Mouse (Mus musculus) c-Kit-positive CD71-positive TER-119-negative erythroid progenitor cells, embryonic 14.5 days (primary cell): ENCODE results near the gene Xpo5.

Source experiments
- DNase-seq: peaks from one replicate; pipeline ENCODE4 v3.0.0-alpha.2; 2013; ENCODE audit warnings: low read depth

Xpo5 gene

GRCm38 (mm10) chr17:46203078-46203477 lies 496 bp downstream of the Xpo5 start:
- no peak for DNase-seq

GRCm38 (mm10) chr17:46206676-46207075 lies 4.1 kb downstream of the Xpo5 start:
- DNase-seq: no peak

GRCm38 (mm10) chr17:46210550-46210949 lies 8.0 kb downstream of the Xpo5 start:
- no peak for DNase-seq

- DNase-seq: no peak
These were observed 19.0 kb downstream of the Xpo5 start for GRCm38 (mm10) chr17:46221601-46222000.

- DNase-seq: no peak
These were observed 25.0 kb downstream of the Xpo5 start for GRCm38 (mm10) chr17:46227576-46227975.

GRCm38 (mm10) chr17:46236067-46236466 lies 33.5 kb downstream of the Xpo5 start:
- no peak for DNase-seq

- peak; percentile 45 for DNase-seq
These were observed 34.5 kb downstream of the Xpo5 start for GRCm38 (mm10) chr17:46237079-46237478.

- no peak for DNase-seq
These were observed 34.9 kb downstream of the Xpo5 start for GRCm38 (mm10) chr17:46237480-46237879.

GRCm38 (mm10) chr17:46239516-46240114 lies 37.0 kb downstream of the Xpo5 start:
- no peak for DNase-seq

GRCm38 (mm10) chr17:46241471-46241870 lies 38.9 kb downstream of the Xpo5 start:
- no peak for DNase-seq

- DNase-seq: no peak
These were observed 39.7 kb downstream of the Xpo5 start for GRCm38 (mm10) chr17:46242274-46242673.

GRCm38 (mm10) chr17:46242993-46243392 lies 40.4 kb downstream of the Xpo5 start:
- DNase-seq: no peak

- no peak for DNase-seq
These were observed 41.0 kb downstream of the Xpo5 start for GRCm38 (mm10) chr17:46243624-46244023.

GRCm38 (mm10) chr17:46244579-46244978 lies 42.0 kb downstream of the Xpo5 start:
- no peak for DNase-seq

GRCm38 (mm10) chr17:46247512-46248188 lies 45.1 kb downstream of the Xpo5 start, which contains the start of the genes Polr1c and Yipf3:
Polr1c (minus strand) TSS chr17:46248054.
Yipf3 (plus strand) TSS chr17:46248080.
- DNase-seq: peak; percentile 89

GRCm38 (mm10) chr17:46248189-46248522 lies 45.6 kb downstream of the Xpo5 start:
- no peak for DNase-seq

GRCm38 (mm10) chr17:46251174-46251573 lies 48.6 kb downstream of the Xpo5 start:
- DNase-seq: no peak

- peak; percentile 62 for DNase-seq
These were observed 50.2 kb downstream of the Xpo5 start for GRCm38 (mm10) chr17:46252571-46253451.

- DNase-seq: peak; percentile 65
These were observed 51.0 kb downstream of the Xpo5 start, which contains the start of gene Lrrc73 for GRCm38 (mm10) chr17:46253452-46254084. Lrrc73 (plus strand) TSS chr17:46253531.

GRCm38 (mm10) chr17:46254106-46254505 lies 51.5 kb downstream of the Xpo5 start:
- DNase-seq: no peak

- no peak for DNase-seq
These were observed 52.6 kb downstream of the Xpo5 start for GRCm38 (mm10) chr17:46255147-46255546.
